Mouse (Mus musculus) kidney, adult 2 months (tissue): Measurements from ENCODE around the gene Pfdn2.

ENCODE experiments used
- CTCF ChIP-seq: fragments of 200-500 bp; conservative IDR thresholded peaks from 2 replicates; pipeline ENCODE4 v1.5.1; 2011; ENCODE audit warnings: low read depth, mild to moderate bottlenecking, control low read depth, low read length, moderate library complexity, mixed read lengths; ENCODE audit not compliant: insufficient read depth, insufficient read length
- POLR2A ChIP-seq: fragments of 200-500 bp; IDR thresholded peaks from one replicate; pipeline ENCODE4 v1.6.1; 2011; ENCODE audit warnings: low read depth, low read length, control low read depth

DNA sequence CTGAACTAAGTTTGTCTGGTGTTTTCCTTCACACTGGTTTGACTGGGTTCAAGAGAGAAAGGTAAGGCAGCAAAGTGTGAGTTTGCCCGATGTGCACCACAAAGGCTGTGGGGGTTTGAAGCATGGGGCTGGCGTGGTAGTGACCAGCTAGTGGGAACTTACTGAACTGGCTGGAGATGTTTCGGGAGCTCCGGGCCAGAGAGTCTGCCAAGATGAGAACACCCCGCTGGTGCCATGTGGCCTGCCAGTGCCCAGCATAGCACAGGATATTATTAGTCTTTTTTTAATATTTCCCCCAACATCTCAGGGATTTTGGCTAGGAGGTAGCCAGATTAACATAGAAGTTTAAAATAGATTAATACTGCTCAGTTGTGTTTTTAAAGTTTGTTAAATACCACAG, 25.3 kb upstream of the Pfdn2 start:
- TF ChIP-seq CTCF: no peak
- no peak for TF ChIP-seq POLR2A
